Mouse (Mus musculus): ENCODE measurements at regions not wholly inside any gene's neighbourhood (a gene's known extent, or its start where the extent isn't known, plus 50 kb on each side); places are given as distances from the start of the nearest gene placed in this dataset.

GRCm38 (mm10) chr17:83959159-83959848 lies 111.5 kb upstream of the Haao start:
- 18% methylated on average over 9 of the region's 9 CpGs for WGBS (ENCODE audit: insufficient replicate concordance)
- Histone ChIP-seq H3K4me2 (ENCODE audit: low read depth) (peak overlapping the region; percentile 20), H3K9me3 (ENCODE audit: control insufficient read depth, low read length) (no peaks in the 10 kb centered on the region), H3K27me3 (ENCODE audit: control insufficient read depth, insufficient read depth, low read length) (no peaks in the 10 kb centered on the region), H3K36me3 (replicated peaks; ENCODE audit: control insufficient read depth, insufficient read depth, low read depth) (no peaks in the 10 kb centered on the region), H3K4me1 (replicated peaks; ENCODE audit: control insufficient read depth in 2 of 2, insufficient read depth in 2 of 2, low read length in 1 of 2) (peaks cover 48 to 78% of the 10 kb centered on the region in 2 experiments), H3K4me3 (ENCODE audit: insufficient read depth in 1 of 2, low read depth in 2 of 2, low read length in 2 of 2) (no peak overlapping the region), H3K9ac (replicated peaks) (no peak overlapping the region), H3K27ac (no peak overlapping the region; the same call in 1 of the 2 replicates)
- peak; percentile 42; the same call in 1 of the 2 replicates for ATAC-seq (ENCODE audit: insufficient read depth)
- no peak for TF ChIP-seq CTCF (IDR thresholded peaks at IDR 0.05; ENCODE audit: low read depth)
- TF ChIP-seq EP300 (IDR thresholded peaks at IDR 0.05; ENCODE audit: low read depth) = peak; percentile 70
- no peak for DNase-seq (ENCODE audit: low read depth in 3 of 3, low spot score in 3 of 3)

GRCm38 (mm10) chr17:83958706-83959105 lies 110.9 kb upstream of the Haao start:
- Histone ChIP-seq H3K4me2 (ENCODE audit: low read depth) (no peak overlapping the region; the same call in 1 of the 2 replicates), H3K9ac (replicated peaks) (no peak overlapping the region), H3K4me3 (ENCODE audit: insufficient read depth in 1 of 2, low read depth in 2 of 2, low read length in 2 of 2) (no peak overlapping the region), H3K4me1 (replicated peaks; ENCODE audit: control insufficient read depth in 2 of 2, insufficient read depth in 2 of 2, low read length in 1 of 2) (peaks cover 48 to 84% of the 10 kb centered on the region in 2 experiments), H3K27me3 (ENCODE audit: control insufficient read depth, insufficient read depth, low read length) (no peaks in the 10 kb centered on the region), H3K36me3 (replicated peaks; ENCODE audit: control insufficient read depth, insufficient read depth, low read depth) (no peaks in the 10 kb centered on the region), H3K27ac (peak overlapping the region; percentile 47; the same call in 1 of the 2 replicates), H3K9me3 (ENCODE audit: control insufficient read depth, low read length) (no peaks in the 10 kb centered on the region)
- ATAC-seq (ENCODE audit: insufficient read depth) = peak; percentile 36; the same call in 1 of the 2 replicates
- no peak for DNase-seq (ENCODE audit: low read depth in 3 of 3, low spot score in 3 of 3)
- whole genome bisulfite sequencing (ENCODE audit: insufficient replicate concordance) = 39% methylated on average over 3 of the region's 3 CpGs
- no peak for TF ChIP-seq EP300 (IDR thresholded peaks at IDR 0.05; ENCODE audit: low read depth)
- no peak for TF ChIP-seq CTCF (IDR thresholded peaks at IDR 0.05; ENCODE audit: low read depth)

DNA sequence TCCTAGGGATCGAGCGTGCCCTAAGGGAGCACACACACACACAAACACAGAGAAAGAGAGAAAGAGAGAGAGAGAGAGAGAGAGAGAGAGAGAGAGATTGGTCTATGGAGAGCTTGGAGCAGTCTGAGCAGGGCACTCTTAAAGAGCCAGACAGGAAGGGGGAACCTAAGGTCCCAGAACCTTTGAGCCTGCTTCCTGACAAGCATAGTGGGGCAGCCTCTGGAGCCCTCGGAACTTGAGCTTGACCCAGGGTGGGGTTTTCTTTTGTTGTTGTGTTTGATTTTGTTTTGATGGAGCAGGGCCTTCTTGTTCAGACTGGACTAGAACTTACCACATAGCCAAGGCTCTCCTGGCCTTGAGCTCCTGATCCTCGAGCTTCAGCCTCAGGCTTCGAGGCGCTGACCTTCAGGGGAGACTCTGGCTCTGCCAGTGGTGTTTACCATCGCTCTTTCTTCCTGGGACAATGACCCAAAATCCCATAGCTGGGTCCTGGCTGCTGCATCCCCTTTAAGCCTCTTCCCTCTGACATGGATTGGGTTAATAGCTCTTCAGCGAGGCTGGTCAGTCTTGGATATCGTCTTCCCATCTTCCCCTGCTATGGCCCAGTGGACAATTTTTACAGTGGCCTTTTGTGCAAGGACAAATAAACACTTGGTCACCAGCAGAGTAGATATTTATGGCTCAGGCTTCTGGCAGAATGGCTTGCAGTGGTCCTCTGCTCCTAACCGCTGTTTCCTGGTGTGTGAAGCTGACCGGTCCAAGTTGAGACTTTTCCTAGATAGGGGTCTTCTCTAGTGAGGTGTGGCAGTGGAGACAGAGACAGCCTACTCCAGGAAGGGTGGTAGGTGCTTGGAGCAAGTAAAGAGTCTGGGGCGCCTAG lies 110.1 kb upstream of the Haao start:
- DNase-seq (ENCODE audit: low read depth in 3 of 3, low spot score in 3 of 3) (no peak), ATAC-seq (ENCODE audit: insufficient read depth) (no peak)
- Histone ChIP-seq H3K27ac (peak overlapping the region; percentile 47), H3K4me2 (ENCODE audit: low read depth) (peak overlapping the region; percentile 61), H3K36me3 (replicated peaks; ENCODE audit: control insufficient read depth, insufficient read depth, low read depth) (no peaks in the 10 kb centered on the region), H3K9me3 (ENCODE audit: control insufficient read depth, low read length) (no peaks in the 10 kb centered on the region), H3K27me3 (ENCODE audit: control insufficient read depth, insufficient read depth, low read length) (no peaks in the 10 kb centered on the region), H3K9ac (replicated peaks) (peak overlapping the region; percentile 5; the same call in 1 of the 2 replicates), H3K4me1 (replicated peaks; ENCODE audit: control insufficient read depth in 2 of 2, insufficient read depth in 2 of 2, low read length in 1 of 2) (peaks cover 48 to 81% of the 10 kb centered on the region in 2 experiments), H3K4me3 (ENCODE audit: insufficient read depth in 1 of 2, low read depth in 2 of 2, low read length in 2 of 2) (no peak overlapping the region)
- 37% methylated on average over 12 of the region's 12 CpGs for WGBS (ENCODE audit: insufficient replicate concordance)
- TF ChIP-seq EP300 (IDR thresholded peaks at IDR 0.05; ENCODE audit: low read depth) (no peak), CTCF (IDR thresholded peaks at IDR 0.05; ENCODE audit: low read depth) (no peak)

- Histone ChIP-seq H3K36me3 (replicated peaks; ENCODE audit: control insufficient read depth, insufficient read depth, low read depth) (no peaks in the 10 kb centered on the region), H3K27ac (peak overlapping the region; percentile 69), H3K4me2 (ENCODE audit: low read depth) (peak overlapping the region; percentile 61), H3K27me3 (ENCODE audit: control insufficient read depth, insufficient read depth, low read length) (no peaks in the 10 kb centered on the region), H3K4me1 (replicated peaks; ENCODE audit: control insufficient read depth in 2 of 2, insufficient read depth in 2 of 2, low read length in 1 of 2) (peaks cover 43 to 72% of the 10 kb centered on the region in 2 experiments), H3K4me3 (ENCODE audit: insufficient read depth in 1 of 2, low read depth in 2 of 2, low read length in 2 of 2) (peak overlapping the region; percentile 20 to 33; a peak in 3 of 4 replicates), H3K9ac (replicated peaks) (peak overlapping the region; percentile 53), H3K9me3 (ENCODE audit: control insufficient read depth, low read length) (no peaks in the 10 kb centered on the region)
- peak; percentile 74 for ATAC-seq (ENCODE audit: insufficient read depth)
- WGBS (ENCODE audit: insufficient replicate concordance) = 8% methylated on average over 12 of the region's 12 CpGs
- peak; percentile 47 to 54 (median 49) for DNase-seq (ENCODE audit: low read depth in 3 of 3, low spot score in 3 of 3)
- TF ChIP-seq CTCF (IDR thresholded peaks at IDR 0.05; ENCODE audit: low read depth) (no peak), EP300 (IDR thresholded peaks at IDR 0.05; ENCODE audit: low read depth) (peak; percentile 88)
These were observed 109.2 kb upstream of the Haao start for GRCm38 (mm10) chr17:83956821-83957565.

Measured in liver, embryonic 14.5 days (tissue).